Mouse (Mus musculus) CH12.LX (cell line): ENCODE data around the gene Zdhhc13.

Experiments used
- BHLHE40 ChIP-seq: IDR thresholded peaks from 2 replicates; pipeline ENCODE4 v1.6.1; 2011; ENCODE audit warnings: mild to moderate bottlenecking, low read depth, low read length, improper control_type of control experiment
- CHD1 ChIP-seq: IDR thresholded peaks from 2 replicates; pipeline ENCODE4 v1.6.1; 2012; ENCODE audit warnings: low read depth, low read length, improper control_type of control experiment, inconsistent platforms
- CTCF ChIP-seq, 2 experiments: IDR thresholded peaks in 1 of 2; conservative IDR thresholded peaks in 1 of 2; 2 replicates each; pipeline ENCODE4 v1.5.1; 2011 to 2012; ENCODE audit warnings: low read depth in 2 of 2, low read length in 2 of 2, improper control_type of control experiment in 1 of 2, inconsistent platforms in 1 of 2, mild to moderate bottlenecking in 1 of 2, moderate library complexity in 1 of 2
- E2F4 ChIP-seq: IDR thresholded peaks from 2 replicates; pipeline ENCODE4 v1.6.1; 2011; ENCODE audit warnings: low read depth, low read length, improper control_type of control experiment; ENCODE audit not compliant: insufficient replicate concordance
- EP300 ChIP-seq: IDR thresholded peaks from 2 replicates; pipeline ENCODE4 v1.6.1; 2011; ENCODE audit warnings: low read length, improper control_type of control experiment
- ETS1 ChIP-seq: conservative IDR thresholded peaks from 2 replicates; pipeline ENCODE4 v1.6.1; 2012; ENCODE audit warnings: low read depth, mild to moderate bottlenecking, inconsistent platforms, low read length, improper control_type of control experiment, moderate library complexity
- MAX ChIP-seq: IDR thresholded peaks from 2 replicates; pipeline ENCODE4 v1.6.1; 2011; ENCODE audit warnings: low read length, improper control_type of control experiment
- MAZ ChIP-seq: IDR thresholded peaks from 2 replicates; pipeline ENCODE4 v1.6.1; 2012; ENCODE audit warnings: low read depth, mild to moderate bottlenecking, inconsistent platforms, low read length, improper control_type of control experiment, moderate library complexity
- NELFE ChIP-seq: IDR thresholded peaks from 2 replicates; pipeline ENCODE4 v1.6.1; 2011; ENCODE audit warnings: low read depth, low read length, improper control_type of control experiment
- NRF1 ChIP-seq: IDR thresholded peaks from 2 replicates; pipeline ENCODE4 v1.6.1; 2014; ENCODE audit warnings: low read depth, mild to moderate bottlenecking, inconsistent platforms, low read length, improper control_type of control experiment, moderate library complexity
- POLR2A ChIP-seq: IDR thresholded peaks from 2 replicates; pipeline ENCODE4 v1.6.1; 2011; ENCODE audit warnings: low read depth, mild to moderate bottlenecking, improper control_type of control experiment, low read length
- USF1 ChIP-seq: IDR thresholded peaks from 2 replicates; pipeline ENCODE4 v1.6.1; 2014; ENCODE audit warnings: low read depth, mild to moderate bottlenecking, inconsistent platforms, low read length, improper control_type of control experiment
- USF2 ChIP-seq: conservative IDR thresholded peaks from 2 replicates; pipeline ENCODE4 v1.6.1; 2011; ENCODE audit warnings: low read depth, low read length, improper control_type of control experiment
- ZNF384 ChIP-seq: IDR thresholded peaks from 2 replicates; pipeline ENCODE4 v1.6.1; 2012; ENCODE audit warnings: low read depth, low read length, improper control_type of control experiment, inconsistent platforms

DNA sequence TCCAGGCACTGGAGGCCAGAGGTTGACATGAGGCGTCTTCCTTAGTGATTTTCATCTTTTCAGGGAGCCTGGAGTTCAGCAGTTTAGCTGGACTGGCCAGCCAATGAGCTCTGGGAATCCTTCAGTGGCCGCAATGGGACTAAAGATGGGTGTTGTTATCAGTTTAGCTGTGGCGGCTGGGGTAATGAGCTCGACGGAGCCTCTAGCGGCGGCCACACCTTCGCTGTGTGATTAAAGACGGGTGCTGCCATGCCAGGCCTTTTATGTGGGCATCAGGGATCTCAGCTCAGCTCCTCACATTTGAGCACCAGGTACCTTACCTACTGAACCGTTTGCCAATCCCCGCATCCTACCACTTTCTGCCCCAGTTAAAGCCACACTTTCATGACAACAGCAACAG lies 82.5 kb downstream of the Zdhhc13 start:
- TF ChIP-seq EP300 (no peak), NRF1 (no peak), MAX (no peak), USF1 (no peak), ZNF384 (no peak), CTCF (conservative IDR thresholded peaks at IDR 0.05 in 1 of 2, IDR thresholded peaks at IDR 0.05 in 1 of 2; ENCODE audit: low read depth in 2 of 2, low read length in 2 of 2) (no peak), CHD1 (no peak), NELFE (no peak), POLR2A (no peak), E2F4 (no peak), MAZ (no peak), BHLHE40 (no peak), USF2 (no peak), ETS1 (no peak)
